Mouse (Mus musculus): Measurements from ENCODE around the gene Itfg2.

DNA sequence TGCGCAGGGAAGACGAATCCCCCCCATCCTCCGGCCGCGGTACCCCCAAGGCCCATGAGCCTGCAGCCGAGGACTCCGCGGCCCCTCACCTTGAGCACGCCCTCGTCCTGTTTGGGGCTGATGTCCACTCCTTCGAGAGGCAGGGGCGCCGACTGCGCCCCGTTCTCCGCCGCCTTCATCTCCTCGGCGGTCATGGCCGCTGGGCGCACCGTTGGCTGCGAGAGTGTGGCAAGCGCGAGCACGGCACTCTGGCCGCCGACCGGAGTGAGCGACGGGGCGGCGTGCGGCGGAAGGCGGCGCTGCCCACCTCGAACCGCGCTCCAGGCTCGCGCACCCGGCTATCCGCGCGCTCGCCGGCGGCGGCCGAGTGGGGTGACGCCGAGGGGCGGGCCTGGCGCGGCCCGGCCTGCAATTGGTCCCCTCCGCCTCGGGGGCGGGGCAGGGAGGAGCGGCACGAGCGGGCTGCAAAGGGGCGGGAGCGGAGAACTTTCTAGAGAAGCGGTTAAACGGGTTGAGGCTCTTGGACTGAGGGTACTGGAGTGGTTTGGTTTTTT is 13.7 kb upstream of the Itfg2 start, which contains the start of gene Fkbp4:
- TF ChIP-seq POLR2A (IDR thresholded peaks at IDR 0.05; ENCODE audit: low read depth, low read length) (peak; percentile 79; the same call in 1 of the 2 replicates), GABPA (IDR thresholded peaks at IDR 0.05; ENCODE audit: insufficient replicate concordance, low read depth, low read length) (no peak), MAZ (IDR thresholded peaks at IDR 0.05; ENCODE audit: low read depth, low read length) (0 out of 2 replicates have a peak, but pooled peaks have one; percentile 37)
